8 mouse cellular contexts compared by ENCODE assay signal in genomic region chr1:42694665-42695577, GRCm38 (mm10). TPM values are rescaled to one million over a fixed set of nuclear protein-coding genes. Genes with fewer than 3 reads are reported as not detected.
A peak's percentile ranks its signal among the peaks of the same experiment; 100 is the strongest.
DNase-seq lines count a peak whose midpoint lies in the region; ATAC-seq and TF ChIP-seq lines count a peak whose summit lies in the region.

No protein-coding gene starts in this region.

- peak overlapping the region; percentile 28; the same call in 1 of the 2 replicates for H3K27ac ChIP-seq in cerebellum, adult 2 months (ENCODE audit: insufficient read depth, low read length)
- H3K27ac ChIP-seq in thymus, adult 2 months (ENCODE audit: control insufficient read depth, insufficient read depth, low read length): no peak overlapping the region
- peak overlapping the region; percentile 99 for H3K27ac ChIP-seq in midbrain, embryonic 16.5 days (ENCODE audit: low read length)

- peak in 1 of 2 experiments; percentile 47 for DNase-seq in cerebellum, adult 2 months
- DNase-seq in cerebellum, adult 11-12 months: no peak
- peak; percentile 18 for DNase-seq in thymus, postnatal 4 days
- no peak for DNase-seq in thymus, adult 2 months
- DNase-seq in kidney, postnatal 10 days: peak; percentile 57
- no peak for DNase-seq in urinary bladder, postnatal 4 days (ENCODE audit: low spot score in 2 of 2)
- no peak for DNase-seq in lung, adult 2 months

- peak overlapping the region; percentile 70 for H3K9ac ChIP-seq in midbrain, embryonic 16.5 days (ENCODE audit: low read depth, low read length)

- H3K36me3 ChIP-seq in thymus, adult 2 months (ENCODE audit: control insufficient read depth, insufficient read depth, low read length): no peaks in the 10 kb centered on the region
- no peaks in the 10 kb centered on the region for H3K36me3 ChIP-seq in midbrain, embryonic 16.5 days (ENCODE audit: control insufficient read depth, insufficient read depth, low read length)

- peak; percentile 66 for ATAC-seq in midbrain, embryonic 16.5 days

- under 1% methylated on average over 56 of the region's 60 CpGs for WGBS in cerebellum, adult 2 months
- WGBS in thymus, adult 2 months: 7% methylated on average over 57 of the region's 60 CpGs
- 0% methylated on average over 50 of the region's 60 CpGs for WGBS in midbrain, embryonic 16.5 days
- 2% methylated on average over 54 of the region's 60 CpGs for WGBS in lung, adult 2 months

- H3K9me3 ChIP-seq in midbrain, embryonic 16.5 days (replicated peaks; ENCODE audit: control insufficient read depth, low read length, poor library complexity, severe bottlenecking): no peaks in the 10 kb centered on the region

- TF ChIP-seq POLR2A in cerebellum, adult 2 months (IDR thresholded peaks at IDR 0.05; ENCODE audit: borderline replicate concordance, insufficient read depth, low read length): no peak
- TF ChIP-seq POLR2A in thymus, adult 2 months (IDR thresholded peaks at IDR 0.05; ENCODE audit: control insufficient read depth, extremely low read depth, insufficient read depth, low read length, poor library complexity): no peak
- TF ChIP-seq POLR2A in lung, adult 2 months (IDR thresholded peaks at IDR 0.05; ENCODE audit: borderline replicate concordance, extremely low read depth, low read depth, low read length): no peak

- no peak for TF ChIP-seq CTCF in cerebellum, adult 2 months (IDR thresholded peaks at IDR 0.05; ENCODE audit: borderline replicate concordance, insufficient read depth, low read depth, low read length)
- no peak for TF ChIP-seq CTCF in thymus, adult 2 months (IDR thresholded peaks at IDR 0.05; ENCODE audit: borderline replicate concordance, control insufficient read depth, extremely low read depth, insufficient read depth, low read length, poor library complexity)
- TF ChIP-seq CTCF in lung, adult 2 months (IDR thresholded peaks at IDR 0.05; ENCODE audit: insufficient read depth, low read length): no peak

- H3K27me3 ChIP-seq in cerebellum, adult 2 months (ENCODE audit: control insufficient read depth, insufficient read depth, low read length): peaks cover 28% of the 10 kb centered on the region
- H3K27me3 ChIP-seq in thymus, adult 2 months (ENCODE audit: control insufficient read depth, insufficient read depth, low read length): peaks cover 41% of the 10 kb centered on the region
- no peaks in the 10 kb centered on the region for H3K27me3 ChIP-seq in midbrain, embryonic 16.5 days (ENCODE audit: control insufficient read depth, insufficient read depth, low read depth, low read length)

- H3K4me1 ChIP-seq in cerebellum, adult 2 months (ENCODE audit: control insufficient read depth, insufficient read depth, low read length): 0 out of 2 replicates have a peak, but pooled peaks cover 6% of the 10 kb centered on the region
- 0 out of 2 replicates have a peak, but pooled peaks cover 4% of the 10 kb centered on the region for H3K4me1 ChIP-seq in thymus, adult 2 months (replicated peaks; ENCODE audit: control insufficient read depth, insufficient read depth, low read length)
- H3K4me1 ChIP-seq in midbrain, embryonic 16.5 days (ENCODE audit: control insufficient read depth, insufficient read depth, low read length): peaks cover 8% of the 10 kb centered on the region; the same call in 1 of the 2 replicates
- H3K4me1 ChIP-seq in lung, adult 2 months (ENCODE audit: control insufficient read depth, insufficient read depth, low read length): peaks cover 14% of the 10 kb centered on the region

- H3K4me2 ChIP-seq in midbrain, embryonic 16.5 days (ENCODE audit: low read length): peak overlapping the region; percentile 75

- peak overlapping the region; percentile 53 for H3K4me3 ChIP-seq in cerebellum, adult 2 months (replicated peaks; ENCODE audit: insufficient read depth, low read depth, low read length)
- no peak overlapping the region for H3K4me3 ChIP-seq in thymus, adult 2 months (ENCODE audit: control insufficient read depth, insufficient read depth, low read length)
- H3K4me3 ChIP-seq in midbrain, embryonic 16.5 days (ENCODE audit: low read depth, low read length): peak overlapping the region; percentile 89
- H3K4me3 ChIP-seq in lung, adult 2 months (replicated peaks; ENCODE audit: extremely low read depth, low read depth, low read length): no peak overlapping the region

RNA-seq across cellular contexts. Expression of gene Pou3f3, which starts 0.6 kb away (rescaled TPM):
- polyA plus RNA-seq in cerebellum, adult 2 months (2012; rRNA removed): 14.1 and 15.9 TPM in 2 replicates
- 0.06 and 0.09 TPM in 2 replicates for polyA plus RNA-seq in thymus, adult 2 months (2012; rRNA removed)
- polyA plus RNA-seq in midbrain, embryonic 16.5 days (2015; fragmentation: Nextera tagmentation; extraction: Ambion mirVana): 14.3 and 14.9 TPM in 2 replicates
- 0.06 and 0.07 TPM in 2 replicates for polyA plus RNA-seq in lung, adult 2 months (2012; rRNA removed)

Comparison
In these comparisons a context has a peak if more than half of its experiments do, and no peak if none do; other contexts are left out.
1. DNase-seq: peak in thymus, postnatal 4 days (single experiment) and kidney, postnatal 10 days (single experiment); none in cerebellum, adult 11-12 months (single experiment), thymus, adult 2 months (single experiment), urinary bladder, postnatal 4 days (0 of 2) and lung, adult 2 months (single experiment).
2. H3K4me3 ChIP-seq: peak in cerebellum, adult 2 months (single experiment) and midbrain, embryonic 16.5 days (single experiment); none in thymus, adult 2 months (single experiment) and lung, adult 2 months (single experiment).
3. RNA of gene Pou3f3, which starts 0.6 kb away (polyA plus RNA-seq): 14.1 to 15.9 TPM in cerebellum, adult 2 months and 14.3 to 14.9 TPM in midbrain, embryonic 16.5 days; 0.06 to 0.09 TPM in thymus, adult 2 months and 0.06 to 0.07 TPM in lung, adult 2 months; every median in the first group is over 10 times any median in the second.